Mouse (Mus musculus) erythroblast, adult 5-6 weeks (primary cell): ENCODE data around the gene Iscu. TPM values are rescaled to one million over a fixed set of nuclear protein-coding genes. Genes with fewer than 3 reads are reported as not detected.
"Not testable (repeated sequence)": the region's sequence is repeated elsewhere in the genome, so short reads cannot be mapped to it uniquely, and the experiment has no call there.

Experiments used
- ATAC-seq: replicated peaks from 2 replicates; pipeline ENCODE4 v1.8.0; 2016; ENCODE audit warnings: moderate number of reproducible peaks, mild to moderate bottlenecking, moderate TSS enrichment, inconsistent platforms; ENCODE audit not compliant: poor library complexity, low FRiP score, severe bottlenecking
- total RNA-seq, 2 experiments: library from RNA; stranded (forward) in 1 of 2; stranded (reverse) in 1 of 2; fragments of 150-400 nt in 1 of 2; fragments of 200-764, 138-1000 nt in 1 of 2; gene quantifications; 2 replicates each; pipeline versions ENCODE4 v1.2.3 to v1.2.4; 2015 to 2017; ENCODE audit warnings: low replicate concordance in 2 of 2

Gene Iscu
- total RNA-seq, 2 experiments from 2014 or later: 139 to 178 TPM

DNA sequence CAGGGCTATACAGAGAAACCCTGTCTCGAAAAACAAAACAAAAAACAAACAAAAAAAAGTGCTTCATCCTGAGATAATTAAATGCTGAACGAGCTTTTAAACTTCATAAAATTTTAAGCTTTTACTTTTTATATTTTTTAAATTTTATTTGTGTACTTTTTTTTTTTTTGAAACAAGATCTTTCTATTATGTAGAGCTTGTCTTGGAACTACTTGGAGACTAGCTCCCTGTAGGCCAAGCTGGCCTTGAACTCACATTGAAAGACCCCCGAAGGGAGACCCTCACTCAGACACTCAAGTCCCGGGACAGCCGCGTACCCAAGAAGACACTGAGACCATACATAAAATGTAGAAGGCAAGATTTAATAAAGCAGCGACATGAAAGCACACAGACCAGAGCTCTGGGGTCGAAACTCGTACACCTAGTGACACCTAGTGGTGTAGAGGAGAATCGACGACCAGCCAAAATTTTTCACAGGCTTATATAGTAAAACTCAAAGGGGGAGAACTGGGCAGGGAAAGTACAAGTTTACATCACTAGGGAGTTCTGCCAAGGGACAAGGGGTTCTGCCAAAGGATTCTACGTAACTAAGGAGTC lies 39.4 kb downstream of the Iscu start:
- not testable (repeated sequence) for ATAC-seq

- no peak for ATAC-seq
Measured at GRCm38 (mm10) chr5:113812638-113813037, 40.1 kb downstream of the Iscu start.

DNA sequence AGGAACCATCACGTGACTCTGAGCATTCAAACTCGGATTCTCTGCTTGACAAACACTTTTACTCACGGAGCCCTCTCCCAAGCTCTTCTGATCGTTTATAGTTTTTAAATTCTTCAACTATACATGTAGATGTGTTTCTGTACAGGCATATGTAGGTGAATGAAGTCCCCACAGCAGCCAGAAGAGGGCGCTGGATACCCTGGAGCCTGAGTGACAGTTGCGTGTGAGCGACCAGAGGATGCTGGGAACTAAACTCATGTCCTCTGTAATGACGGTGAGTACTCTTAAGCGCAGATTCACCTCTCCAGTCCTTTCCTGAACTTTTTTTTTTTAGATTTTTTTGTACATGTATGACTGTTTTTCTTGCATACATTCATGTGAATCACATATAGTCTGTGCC lies 41.1 kb downstream of the Iscu start:
- ATAC-seq: peak; percentile 55; the same call in 1 of the 2 replicates

GRCm38 (mm10) chr5:113814111-113815040 lies 41.8 kb downstream of the Iscu start:
- no peak for ATAC-seq

- ATAC-seq: no peak
Measured at GRCm38 (mm10) chr5:113815041-113815389, 42.5 kb downstream of the Iscu start.

DNA sequence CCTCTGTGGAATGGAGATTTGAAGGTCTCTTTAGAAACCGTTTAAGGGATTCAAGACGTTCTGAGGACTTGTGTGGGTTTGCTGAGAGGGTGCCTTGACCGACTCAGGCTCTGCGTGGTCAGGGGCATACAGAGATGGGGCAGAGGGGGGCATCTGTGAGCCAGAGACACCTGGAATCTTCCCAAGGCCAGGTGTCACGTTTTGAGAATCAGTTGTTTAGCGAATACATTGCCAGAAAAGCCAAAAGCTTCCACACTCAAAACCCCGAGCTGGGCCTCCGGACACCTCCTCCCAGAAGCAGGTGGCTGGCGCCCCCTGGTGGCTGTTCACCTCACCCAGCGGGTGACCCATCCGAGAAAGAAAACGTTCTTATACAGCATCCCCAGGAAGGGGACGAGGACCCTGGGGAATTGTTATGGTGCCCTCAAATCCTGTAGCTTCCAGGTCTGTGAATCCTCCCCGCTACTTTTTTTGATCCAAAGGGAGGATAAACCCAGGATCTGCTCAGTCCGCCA lies 43.1 kb downstream of the Iscu start:
- ATAC-seq: peak; percentile 75

DNA sequence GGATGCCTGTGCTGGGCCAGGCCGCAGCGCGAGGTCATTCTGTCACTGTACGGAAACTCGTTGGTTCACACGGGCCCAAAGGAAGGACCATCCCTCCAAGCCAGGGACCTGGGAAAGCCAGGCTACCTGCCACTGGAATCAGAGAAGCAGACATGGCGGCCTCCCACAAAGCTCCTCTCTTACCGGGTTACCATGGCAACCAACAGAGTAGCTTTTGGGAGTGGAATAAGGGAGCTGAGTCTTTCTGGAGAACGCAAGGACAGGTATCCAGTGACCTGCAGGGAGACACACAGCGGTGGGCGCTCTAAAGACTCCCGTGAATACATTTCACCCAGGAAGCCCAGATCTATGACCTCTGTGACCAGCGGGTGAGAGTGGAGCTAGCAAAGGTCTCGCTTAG lies 46.0 kb downstream of the Iscu start:
- no peak for ATAC-seq

DNA sequence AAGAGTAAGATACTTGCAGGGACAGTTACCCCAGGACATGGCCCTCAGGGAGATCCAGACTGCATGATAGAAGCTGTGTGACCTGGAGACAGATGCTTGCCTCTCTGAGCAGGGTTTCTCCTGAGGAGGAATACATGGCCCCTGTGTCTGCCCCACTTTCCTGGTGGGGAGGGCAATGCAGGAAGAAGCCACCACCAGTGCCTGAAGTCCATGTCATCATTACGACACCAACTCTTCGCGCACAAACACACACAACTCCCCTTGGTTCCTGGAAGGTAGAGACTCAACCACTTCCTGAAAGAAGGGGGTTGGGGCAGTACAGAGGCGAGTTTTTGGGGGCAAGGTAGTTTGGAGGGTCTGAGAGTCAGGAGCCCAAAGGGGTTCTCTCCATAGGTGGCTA lies 51.7 kb downstream of the Iscu start:
- no peak for ATAC-seq

GRCm38 (mm10) chr5:113825558-113825957 lies 53.0 kb downstream of the Iscu start:
- peak; percentile 24; the same call in 1 of the 2 replicates for ATAC-seq

GRCm38 (mm10) chr5:113826619-113827018 lies 54.1 kb downstream of the Iscu start:
- 0 out of 2 replicates have a peak, but pooled peaks have one; percentile 30 for ATAC-seq

Other genes with a start within 250 kb of the Iscu start
- gene Cmklr1, start 122.3 kb upstream of the Iscu start, total RNA-seq (2015; ENCODE audit: low replicate concordance): 1.5 TPM in 2 replicates
- 0.51 and 0.70 TPM in 2 replicates for gene Cmklr1, start 122.3 kb upstream of the Iscu start, total RNA-seq (2017; ENCODE audit: low replicate concordance)
- not detected in 2 replicates for gene 1700069L16Rik, start 48.0 kb upstream of the Iscu start, total RNA-seq (2015; ENCODE audit: low replicate concordance)
- not detected in 2 replicates for gene 1700069L16Rik, start 48.0 kb upstream of the Iscu start, total RNA-seq (2017; ENCODE audit: low replicate concordance)
- gene Ficd, start 36.9 kb upstream of the Iscu start, total RNA-seq (2015; ENCODE audit: low replicate concordance): 1.3 TPM in 1 of 2 replicates, not detected in the other
- 0.56 and 0.94 TPM in 2 replicates for gene Ficd, start 36.9 kb upstream of the Iscu start, total RNA-seq (2017; ENCODE audit: low replicate concordance)
- 4.0 and 6.1 TPM in 2 replicates for gene Sart3, start 238 bp upstream of the Iscu start, total RNA-seq (2015; ENCODE audit: low replicate concordance)
- 13.8 and 23.1 TPM in 2 replicates for gene Sart3, start 238 bp upstream of the Iscu start, total RNA-seq (2017; ENCODE audit: low replicate concordance)
- gene Tmem119, start 27.8 kb downstream of the Iscu start, total RNA-seq (2015; ENCODE audit: low replicate concordance): 2.7 TPM in 1 of 2 replicates, not detected in the other
- 1.1 TPM in 1 of 2 replicates, not detected in the other for gene Tmem119, start 27.8 kb downstream of the Iscu start, total RNA-seq (2017; ENCODE audit: low replicate concordance)
- 85.1 and 133 TPM in 2 replicates for gene Selplg, start 59.9 kb downstream of the Iscu start, total RNA-seq (2015; ENCODE audit: low replicate concordance)
- 30.2 and 34.8 TPM in 2 replicates for gene Selplg, start 59.9 kb downstream of the Iscu start, total RNA-seq (2017; ENCODE audit: low replicate concordance)
- gene Coro1c, start 136.0 kb downstream of the Iscu start, total RNA-seq (2015; ENCODE audit: low replicate concordance): 23.2 and 30.9 TPM in 2 replicates
- gene Coro1c, start 136.0 kb downstream of the Iscu start, total RNA-seq (2017; ENCODE audit: low replicate concordance): 20.5 and 26.8 TPM in 2 replicates
- 55.9 and 63.5 TPM in 2 replicates for gene Ssh1, start 221.1 kb downstream of the Iscu start, total RNA-seq (2015; ENCODE audit: low replicate concordance)
- 60.6 and 63.8 TPM in 2 replicates for gene Ssh1, start 221.1 kb downstream of the Iscu start, total RNA-seq (2017; ENCODE audit: low replicate concordance)
- not detected in 2 replicates for gene Dao, start 231.0 kb downstream of the Iscu start, total RNA-seq (2015; ENCODE audit: low replicate concordance)
- gene Dao, start 231.0 kb downstream of the Iscu start, total RNA-seq (2017; ENCODE audit: low replicate concordance): not detected in 2 replicates